Mouse (Mus musculus): ENCODE data around the gene Chst14. TPM values are rescaled to one million over a fixed set of nuclear protein-coding genes. Genes with fewer than 3 reads are reported as not detected.

The Chst14 gene
- polyA plus RNA-seq, 1 experiment = 3.1 TPM

- H3K4me1 ChIP-seq (ENCODE audit: control insufficient read depth, insufficient read depth, low read length) = 0 out of 2 replicates have a peak, but pooled peaks cover 2% of the 10 kb centered on the region
- TF ChIP-seq POLR2A (IDR thresholded peaks at IDR 0.05; ENCODE audit: extremely low read depth, insufficient read depth, low read length) (no peak), CTCF (IDR thresholded peaks at IDR 0.05; ENCODE audit: extremely low read depth, insufficient read depth, low read length) (no peak)
- no peak overlapping the region for H3K27ac ChIP-seq (ENCODE audit: insufficient read depth, low read length)
- H3K4me3 ChIP-seq (ENCODE audit: insufficient read depth, low read length) = peak overlapping the region; percentile 40
Observed at GRCm38 (mm10) chr2:118896914-118897291, 29.4 kb upstream of the Chst14 start.

GRCm38 (mm10) chr2:118897392-118897791, 28.9 kb upstream of the Chst14 start:
- Histone ChIP-seq H3K4me3 (ENCODE audit: insufficient read depth, low read length) (peak overlapping the region; percentile 40), H3K4me1 (ENCODE audit: control insufficient read depth, insufficient read depth, low read length) (0 out of 2 replicates have a peak, but pooled peaks cover 2% of the 10 kb centered on the region), H3K27ac (ENCODE audit: insufficient read depth, low read length) (no peak overlapping the region)
- no peak for TF ChIP-seq POLR2A (IDR thresholded peaks at IDR 0.05; ENCODE audit: extremely low read depth, insufficient read depth, low read length)
- no peak for TF ChIP-seq CTCF (IDR thresholded peaks at IDR 0.05; ENCODE audit: extremely low read depth, insufficient read depth, low read length)

GRCm38 (mm10) chr2:118897808-118898207, 28.5 kb upstream of the Chst14 start:
- TF ChIP-seq POLR2A (IDR thresholded peaks at IDR 0.05; ENCODE audit: extremely low read depth, insufficient read depth, low read length) = no peak
- Histone ChIP-seq H3K4me3 (ENCODE audit: insufficient read depth, low read length) (no peak overlapping the region), H3K27ac (ENCODE audit: insufficient read depth, low read length) (no peak overlapping the region), H3K4me1 (ENCODE audit: control insufficient read depth, insufficient read depth, low read length) (0 out of 2 replicates have a peak, but pooled peaks cover 2% of the 10 kb centered on the region)

- no peak for TF ChIP-seq CTCF (IDR thresholded peaks at IDR 0.05; ENCODE audit: extremely low read depth, insufficient read depth, low read length)
Observed at GRCm38 (mm10) chr2:118898771-118899170, 27.5 kb upstream of the Chst14 start.

GRCm38 (mm10) chr2:118899306-118899705, 27.0 kb upstream of the Chst14 start:
- Histone ChIP-seq H3K4me3 (ENCODE audit: insufficient read depth, low read length) (no peak overlapping the region), H3K4me1 (ENCODE audit: control insufficient read depth, insufficient read depth, low read length) (peaks cover 6% of the 10 kb centered on the region), H3K27ac (ENCODE audit: insufficient read depth, low read length) (no peak overlapping the region)
- TF ChIP-seq POLR2A (IDR thresholded peaks at IDR 0.05; ENCODE audit: extremely low read depth, insufficient read depth, low read length) (no peak), CTCF (IDR thresholded peaks at IDR 0.05; ENCODE audit: extremely low read depth, insufficient read depth, low read length) (no peak)

More at GRCm38 (mm10) chr2:118898771-118899170, 27.5 kb upstream of the Chst14 start:
- peaks cover 2% of the 10 kb centered on the region; the same call in 1 of the 2 replicates for H3K4me1 ChIP-seq (ENCODE audit: control insufficient read depth, insufficient read depth, low read length)
- no peak overlapping the region for H3K27ac ChIP-seq (ENCODE audit: insufficient read depth, low read length)
- H3K4me3 ChIP-seq (ENCODE audit: insufficient read depth, low read length) = no peak overlapping the region

GRCm38 (mm10) chr2:118899981-118900825, 26.1 kb upstream of the Chst14 start, which contains the start of gene Bahd1:
Gene Bahd1, plus strand, starts transcription at chr2:118900377.
- H3K4me3 ChIP-seq (ENCODE audit: insufficient read depth, low read length) = peak within 1 kb of the TSS; percentile 48
- H3K27ac ChIP-seq (ENCODE audit: insufficient read depth, low read length) = no peak within 1 kb of the TSS
- TF ChIP-seq POLR2A (IDR thresholded peaks at IDR 0.05; ENCODE audit: extremely low read depth, insufficient read depth, low read length) = no peak
- no peak for TF ChIP-seq CTCF (IDR thresholded peaks at IDR 0.05; ENCODE audit: extremely low read depth, insufficient read depth, low read length)
- H3K4me1 ChIP-seq (ENCODE audit: control insufficient read depth, insufficient read depth, low read length) = peaks cover 12% of the 10 kb centered on the region

- H3K4me1 ChIP-seq (ENCODE audit: control insufficient read depth, insufficient read depth, low read length) = peaks cover 14% of the 10 kb centered on the region
- no peak overlapping the region for H3K27ac ChIP-seq (ENCODE audit: insufficient read depth, low read length)
- TF ChIP-seq CTCF (IDR thresholded peaks at IDR 0.05; ENCODE audit: extremely low read depth, insufficient read depth, low read length) = no peak
- no peak for TF ChIP-seq POLR2A (IDR thresholded peaks at IDR 0.05; ENCODE audit: extremely low read depth, insufficient read depth, low read length)
- H3K4me3 ChIP-seq (ENCODE audit: insufficient read depth, low read length) = peak overlapping the region; percentile 48
Observed at GRCm38 (mm10) chr2:118900826-118901140, 25.5 kb upstream of the Chst14 start.

- peak overlapping the region; percentile 96 for H3K27ac ChIP-seq (ENCODE audit: insufficient read depth, low read length)
- TF ChIP-seq POLR2A (IDR thresholded peaks at IDR 0.05; ENCODE audit: extremely low read depth, insufficient read depth, low read length) (peak; percentile 61; the same call in 1 of the 2 replicates), CTCF (IDR thresholded peaks at IDR 0.05; ENCODE audit: extremely low read depth, insufficient read depth, low read length) (no peak)
- peaks cover 14% of the 10 kb centered on the region for H3K4me1 ChIP-seq (ENCODE audit: control insufficient read depth, insufficient read depth, low read length)
- H3K4me3 ChIP-seq (ENCODE audit: insufficient read depth, low read length) = peak overlapping the region; percentile 73
Observed at GRCm38 (mm10) chr2:118901175-118902031, 24.9 kb upstream of the Chst14 start.
